In genomic region chr5:136281351-136281750, GRCm38 (mm10) we compare ENCODE assay signal across 10 mouse cellular contexts. TPM values are rescaled to one million over a fixed set of nuclear protein-coding genes. Genes with fewer than 3 reads are reported as not detected.
DNase-seq lines count a peak whose midpoint lies in the region; ATAC-seq and TF ChIP-seq lines count a peak whose summit lies in the region.
"Had no signal": no experiment of that assay in that cellular context is flagged by ENCODE, and none has a peak within 500 bp of the region (broad histone marks: within the 10 kb centered on the region; RNA-seq: fewer than 3 reads in every experiment).

No protein-coding gene starts in this region.

- H3K4me3 ChIP-seq in forebrain, postnatal 0 days (ENCODE audit: low read depth, low read length), result no peak overlapping the region
- H3K4me3 ChIP-seq in forebrain, embryonic 13.5 days, result no peak overlapping the region
- H3K4me3 ChIP-seq in lung, embryonic 14.5 days (ENCODE audit: low read depth, low read length), result no peak overlapping the region
- H3K4me3 ChIP-seq in limb, embryonic 11.5 days (ENCODE audit: low read depth, low read length), result no peak overlapping the region
- H3K4me3 ChIP-seq: heart, embryonic 13.5 days; liver, embryonic 15.5 days had no signal

- no peaks in the 10 kb centered on the region for H3K27me3 ChIP-seq in forebrain, postnatal 0 days (ENCODE audit: insufficient read depth, low read length)
- no peaks in the 10 kb centered on the region for H3K27me3 ChIP-seq in forebrain, embryonic 13.5 days
- H3K27me3 ChIP-seq in lung, embryonic 14.5 days (ENCODE audit: insufficient read depth, low read length), result no peaks in the 10 kb centered on the region
- no peaks in the 10 kb centered on the region for H3K27me3 ChIP-seq in limb, embryonic 11.5 days (ENCODE audit: control insufficient read depth, insufficient read depth, low read length)
- H3K27me3 ChIP-seq: heart, embryonic 13.5 days; liver, embryonic 15.5 days had no signal

- no peak overlapping the region for H3K4me2 ChIP-seq in forebrain, postnatal 0 days (ENCODE audit: low read depth)
- no peak overlapping the region for H3K4me2 ChIP-seq in forebrain, embryonic 13.5 days
- H3K4me2 ChIP-seq in lung, embryonic 14.5 days, result no peak overlapping the region
- H3K4me2 ChIP-seq in limb, embryonic 11.5 days (ENCODE audit: low read depth, severe bottlenecking), result no peak overlapping the region
- H3K4me2 ChIP-seq: heart, embryonic 13.5 days; liver, embryonic 15.5 days had no signal

- no peak overlapping the region for H3K27ac ChIP-seq in forebrain, postnatal 0 days (ENCODE audit: low read depth, low read length)
- H3K27ac ChIP-seq in forebrain, embryonic 13.5 days, result no peak overlapping the region
- no peak overlapping the region for H3K27ac ChIP-seq in lung, embryonic 14.5 days (ENCODE audit: low read depth)
- no peak overlapping the region for H3K27ac ChIP-seq in limb, embryonic 11.5 days (replicated peaks; ENCODE audit: low read depth, low read length)
- H3K27ac ChIP-seq: heart, embryonic 13.5 days; liver, embryonic 15.5 days had no signal

- H3K9ac ChIP-seq in forebrain, postnatal 0 days, result no peak overlapping the region
- no peak overlapping the region for H3K9ac ChIP-seq in forebrain, embryonic 13.5 days
- H3K9ac ChIP-seq in lung, embryonic 14.5 days, result no peak overlapping the region
- no peak overlapping the region for H3K9ac ChIP-seq in limb, embryonic 11.5 days (ENCODE audit: low read length)
- H3K9ac ChIP-seq: heart, embryonic 13.5 days; liver, embryonic 15.5 days had no signal

- no peaks in the 10 kb centered on the region for H3K9me3 ChIP-seq in forebrain, postnatal 0 days (ENCODE audit: low read length)
- H3K9me3 ChIP-seq in forebrain, embryonic 13.5 days (replicated peaks), result no peaks in the 10 kb centered on the region
- H3K9me3 ChIP-seq in lung, embryonic 14.5 days (ENCODE audit: low read depth, low read length), result no peaks in the 10 kb centered on the region
- H3K9me3 ChIP-seq in limb, embryonic 11.5 days (ENCODE audit: control insufficient read depth, low read length), result no peaks in the 10 kb centered on the region
- H3K9me3 ChIP-seq: heart, embryonic 13.5 days; liver, embryonic 15.5 days had no signal

- no peaks in the 10 kb centered on the region for H3K4me1 ChIP-seq in forebrain, postnatal 0 days (ENCODE audit: insufficient read depth)
- no peaks in the 10 kb centered on the region for H3K4me1 ChIP-seq in forebrain, embryonic 13.5 days
- H3K4me1 ChIP-seq in lung, embryonic 14.5 days (ENCODE audit: insufficient read depth), result no peaks in the 10 kb centered on the region
- no peaks in the 10 kb centered on the region for H3K4me1 ChIP-seq in limb, embryonic 11.5 days (ENCODE audit: control insufficient read depth, insufficient read depth, low read length)
- H3K4me1 ChIP-seq: liver, embryonic 15.5 days had no signal

- WGBS in forebrain, postnatal 0 days, result 47% methylated on average over 6 of the region's 6 CpGs
- WGBS in forebrain, embryonic 13.5 days, result 60% methylated on average over 6 of the region's 6 CpGs
- WGBS in lung, embryonic 14.5 days, result 50% methylated on average over 6 of the region's 6 CpGs
- 58% methylated on average over 6 of the region's 6 CpGs for WGBS in limb, embryonic 11.5 days

- H3K36me3 ChIP-seq in forebrain, postnatal 0 days (ENCODE audit: insufficient read depth), result peaks cover 57% of the 10 kb centered on the region
- peaks cover 97% of the 10 kb centered on the region for H3K36me3 ChIP-seq in forebrain, embryonic 13.5 days (ENCODE audit: poor library complexity, severe bottlenecking)
- H3K36me3 ChIP-seq in lung, embryonic 14.5 days (ENCODE audit: insufficient read depth), result peaks cover 83% of the 10 kb centered on the region
- H3K36me3 ChIP-seq in limb, embryonic 11.5 days (ENCODE audit: control insufficient read depth, insufficient read depth, low read length), result peaks cover 10% of the 10 kb centered on the region; the same call in 1 of the 2 replicates

- ATAC-seq in forebrain, postnatal 0 days, result peak; percentile 55
- no peak for ATAC-seq in forebrain, embryonic 13.5 days
- ATAC-seq in lung, embryonic 14.5 days (ENCODE audit: insufficient read depth), result no peak
- no peak for ATAC-seq in limb, embryonic 11.5 days (ENCODE audit: insufficient number of reproducible peaks, low FRiP score, low TSS enrichment, low read depth)

- peak; percentile 89 for TF ChIP-seq CTCF in forebrain, postnatal 0 days (IDR thresholded peaks at IDR 0.05; ENCODE audit: low read depth)
- peak; percentile 75 for TF ChIP-seq CTCF in lung, embryonic 14.5 days (IDR thresholded peaks at IDR 0.05; ENCODE audit: low read depth)

- DNase-seq in forebrain, postnatal 0 days, result peak; percentile 77
- peak; percentile 72 for DNase-seq in lung, embryonic 14.5 days
- DNase-seq in lung, postnatal 14 days, result no peak
- peak; percentile 49 for DNase-seq in brain, adult 2 months (ENCODE audit: low read depth, low spot score)
- DNase-seq in limb, embryonic 11.5 days (ENCODE audit: low spot score), result peak; percentile 48
- DNase-seq in spleen, adult 18-20 months, result no peak
- no peak for DNase-seq in spleen, adult 12 weeks (ENCODE audit: low spot score)

RNA-seq across cellular contexts. Expression of gene Sh2b2, which starts 35.0 kb away (rescaled TPM):
- 38.4 and 43.8 TPM in 2 replicates for total RNA-seq in forebrain, postnatal 0 days (2014; rRNA removed)
- 21.0 and 22.7 TPM in 2 replicates for polyA plus RNA-seq in forebrain, postnatal 0 days (2015; fragmentation: Nextera tagmentation; extraction: Ambion mirVana)
- polyA plus RNA-seq in forebrain, embryonic 13.5 days (2015; fragmentation: Nextera tagmentation; extraction: Ambion mirVana), result 17.4 and 19.9 TPM in 2 replicates
- 5.7 and 5.9 TPM in 2 replicates for polyA plus RNA-seq in lung, embryonic 14.5 days (2014; fragmentation: Nextera tagmentation; extraction: Ambion mirVana)
- 10.2 and 12.0 TPM in 2 replicates for polyA plus RNA-seq in limb, embryonic 11.5 days (2014; fragmentation: Nextera tagmentation; extraction: Ambion mirVana)

Comparison
In these comparisons a context has a peak if more than half of its experiments do, and no peak if none do; other contexts are left out.
1. DNase-seq: peak in forebrain, postnatal 0 days (single experiment), lung, embryonic 14.5 days (single experiment), brain, adult 2 months (single experiment) and limb, embryonic 11.5 days (single experiment); none in lung, postnatal 14 days (single experiment), spleen, adult 18-20 months (0 of 2) and spleen, adult 12 weeks (single experiment).